7 mouse cellular contexts compared by ENCODE assay signal in genomic region chr11:79023342-79023741, GRCm38 (mm10). TPM values are rescaled to one million over a fixed set of nuclear protein-coding genes. Genes with fewer than 3 reads are reported as not detected.
DNase-seq lines count a peak whose midpoint lies in the region; TF ChIP-seq lines count a peak whose summit lies in the region.

No protein-coding gene starts in this region.

- 7% methylated on average over 7 of the region's 7 CpGs for WGBS in macrophage (ENCODE audit: missing documents)

- no peak for TF ChIP-seq POLR2A in bone marrow macrophage, adult 2 months (IDR thresholded peaks at IDR 0.05; ENCODE audit: borderline replicate concordance, low read depth, low read length)

- peak; percentile 27 to 64 for DNase-seq in heart, adult 9 months (ENCODE audit: low spot score in 2 of 2)
- peak; percentile 62 for DNase-seq in kidney, postnatal 14 days
- peak; percentile 80 to 90 for DNase-seq in thymus, postnatal 36 days
- no peak for DNase-seq in right cerebral cortex, postnatal 25 days
- no peak for DNase-seq in layer of hippocampus, adult 18-20 months (ENCODE audit: low spot score in 2 of 2)

- H3K36me3 ChIP-seq in macrophage (ENCODE audit: inconsistent target): 0 out of 2 replicates have a peak, but pooled peaks cover 4% of the 10 kb centered on the region

- peak overlapping the region; percentile 20 for H3K4me3 ChIP-seq in bone marrow macrophage, adult 2 months (ENCODE audit: insufficient read depth, low read length)
- no peak overlapping the region for H3K4me3 ChIP-seq in macrophage (ENCODE audit: inconsistent target)

- no peak for TF ChIP-seq CTCF in bone marrow macrophage, adult 2 months (IDR thresholded peaks at IDR 0.05; ENCODE audit: low read depth, low read length)

- H3K79me2 ChIP-seq in macrophage (ENCODE audit: inconsistent target): no peaks in the 10 kb centered on the region

- peaks cover 14% of the 10 kb centered on the region for H3K4me1 ChIP-seq in bone marrow macrophage, adult 2 months (ENCODE audit: control insufficient read depth, insufficient read depth, low read length)

- peak overlapping the region; percentile 6; the same call in 1 of the 2 replicates for H3K27ac ChIP-seq in bone marrow macrophage, adult 2 months (ENCODE audit: insufficient read depth, low read depth, low read length)
- peak overlapping the region; percentile 39 for H3K27ac ChIP-seq in macrophage

RNA-seq across cellular contexts. Expression of gene Lgals9, which starts 38.6 kb away (rescaled TPM):
- 114 and 145 TPM in 2 replicates for polyA plus RNA-seq in bone marrow macrophage, adult 2 months (2012; ENCODE audit: insufficient read depth, insufficient read length, missing spikeins)
- total RNA-seq in macrophage (2018; cell fraction: chromatin; rRNA removed): 100 to 1,000 TPM in 16 of 26 experiments, 10 to 100 TPM in 10; 33.3 to 371 (median 145) TPM
- total RNA-seq in macrophage (2018; cell fraction: cytosol; rRNA removed): 100 to 1,000 TPM; 260 to 946 (median 518) TPM
- total RNA-seq in macrophage (2018; cell fraction: nucleus; rRNA removed): 100 to 1,000 TPM in 21 of 26 experiments, 10 to 100 TPM in 5; 76.4 to 409 (median 272) TPM
- 323 to 421 TPM (median 415 TPM) in 3 replicates for polyA plus RNA-seq in macrophage (2018)
- total RNA-seq in layer of hippocampus, adult 18-20 months (2021): 1 to 10 TPM; 3.7 to 3.9 TPM

Comparison
In these comparisons a context has a peak if more than half of its experiments do, and no peak if none do; other contexts are left out.
1. DNase-seq: peak in heart, adult 9 months (2 of 2), kidney, postnatal 14 days (single experiment) and thymus, postnatal 36 days (2 of 2); none in right cerebral cortex, postnatal 25 days (single experiment) and layer of hippocampus, adult 18-20 months (0 of 2).